ENCODE assay signal across 9 mouse cellular contexts in the genomic region with DNA sequence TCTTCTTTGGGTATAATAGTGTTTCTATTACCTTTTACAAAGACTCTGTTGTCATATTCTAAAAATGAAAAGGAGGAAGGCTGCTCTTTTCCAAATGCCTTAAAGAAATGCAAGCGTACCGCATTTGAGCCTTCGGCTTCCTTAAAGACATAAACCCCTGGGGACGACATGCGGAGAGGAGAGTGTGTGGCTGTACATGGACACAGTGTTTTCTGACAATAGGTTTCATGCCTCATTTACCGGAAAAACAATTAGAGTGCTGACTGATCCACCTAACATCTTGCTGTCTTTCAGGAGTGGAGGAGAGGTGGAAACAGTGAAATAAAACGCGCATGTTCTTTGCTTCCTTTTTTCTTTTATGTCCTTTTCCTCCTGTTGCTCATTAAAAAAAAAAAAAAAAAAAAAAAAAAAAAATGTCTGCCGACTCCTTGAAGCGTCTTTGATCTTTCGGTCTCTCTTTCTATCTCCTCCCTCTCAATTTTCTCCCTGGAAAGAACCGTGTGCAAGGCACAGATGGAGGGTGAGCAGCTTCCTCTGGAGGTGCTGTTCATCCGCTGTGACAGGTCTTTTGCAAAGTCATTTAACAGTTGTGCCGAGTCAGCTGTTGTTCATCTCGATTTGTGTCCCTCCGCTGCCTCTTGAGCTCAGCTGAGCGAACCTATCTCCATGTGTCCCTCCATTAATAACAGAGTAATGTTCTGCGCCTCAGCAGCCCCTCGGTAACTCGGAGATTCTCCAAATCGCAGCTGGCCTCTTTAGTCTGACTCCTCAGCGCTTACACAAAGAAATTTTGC.
A peak's percentile ranks its signal among the peaks of the same experiment; 100 is the strongest.
DNase-seq lines count a peak whose midpoint lies in the region; ATAC-seq and TF ChIP-seq lines count a peak whose summit lies in the region.
"Had no signal": no experiment of that assay in that cellular context is flagged by ENCODE, and none has a peak within 500 bp of the region (broad histone marks: within the 10 kb centered on the region; RNA-seq: fewer than 3 reads in every experiment).

No protein-coding gene starts in this region.

- in situ Hi-C loops in ES-E14 (cut with MboI; ENCODE audit: low sequenced_read_pairs in 2 of 2, unreplicated experiment in 2 of 2), result no loop called here

- no peak overlapping the region for H3K27ac ChIP-seq in ES-E14 (ENCODE audit: insufficient read depth, low read depth, low read length, poor library complexity, severe bottlenecking)
- H3K27ac ChIP-seq in hindbrain, embryonic 16.5 days (ENCODE audit: low read depth, low read length), result peak overlapping the region; percentile 39
- peak overlapping the region; percentile 49; the same call in 1 of the 2 replicates for H3K27ac ChIP-seq in midbrain, embryonic 14.5 days (replicated peaks; ENCODE audit: low read depth, low read length)

- intact Hi-C loops in heart, postnatal 10 days (cut with DNase I), result no loop called here

- TF ChIP-seq CTCF in lung, adult 2 months (IDR thresholded peaks at IDR 0.05; ENCODE audit: insufficient read depth, low read length), result no peak

- WGBS in hindbrain, embryonic 16.5 days, result 14% methylated on average over 22 of the region's 22 CpGs
- 30% methylated on average over 22 of the region's 22 CpGs for WGBS in midbrain, embryonic 14.5 days
- WGBS in lung, adult 2 months, result 70% methylated on average over 22 of the region's 22 CpGs

- DNase-seq in ES-E14 (ENCODE audit: low read depth, low spot score), result no peak
- DNase-seq in embryo, embryonic 9.5 days (ENCODE audit: extremely low spot score), result peak; percentile 21
- peak; percentile 76 for DNase-seq in midbrain, embryonic 14.5 days
- DNase-seq in adrenal gland, postnatal 10 days, result no peak
- no peak for DNase-seq in lung, postnatal 10 days
- no peak for DNase-seq in heart, postnatal 10 days
- DNase-seq in lung, adult 2 months, result no peak

- no peak overlapping the region for H3K4me3 ChIP-seq in ES-E14 (ENCODE audit: insufficient read depth in 1 of 2, low read depth in 1 of 2, low read length in 2 of 2, poor library complexity in 1 of 2, severe bottlenecking in 1 of 2)
- peak overlapping the region; percentile 37 for H3K4me3 ChIP-seq in hindbrain, embryonic 16.5 days (ENCODE audit: low read length)
- H3K4me3 ChIP-seq in midbrain, embryonic 14.5 days (replicated peaks; ENCODE audit: low read depth, low read length), result peak overlapping the region; percentile 20; the same call in 1 of the 2 replicates
- H3K4me3 ChIP-seq in lung, adult 2 months (replicated peaks; ENCODE audit: extremely low read depth, low read depth, low read length), result no peak overlapping the region
- H3K4me3 ChIP-seq: myocyte had no signal

- no peaks in the 10 kb centered on the region for H3K9me3 ChIP-seq in ES-E14 (ENCODE audit: control insufficient read depth, insufficient read depth, low read depth, low read length)
- no peaks in the 10 kb centered on the region for H3K9me3 ChIP-seq in hindbrain, embryonic 16.5 days (ENCODE audit: control insufficient read depth, low read length)
- no peaks in the 10 kb centered on the region for H3K9me3 ChIP-seq in midbrain, embryonic 14.5 days (ENCODE audit: control insufficient read depth, low read length)

- peak overlapping the region; percentile 70 for H3K4me2 ChIP-seq in hindbrain, embryonic 16.5 days (ENCODE audit: low read length)
- peak overlapping the region; percentile 44 for H3K4me2 ChIP-seq in midbrain, embryonic 14.5 days (ENCODE audit: low read length)

- no peak for TF ChIP-seq POLR2A in lung, adult 2 months (IDR thresholded peaks at IDR 0.05; ENCODE audit: borderline replicate concordance, extremely low read depth, low read depth, low read length)

- H3K27me3 ChIP-seq in hindbrain, embryonic 16.5 days (replicated peaks; ENCODE audit: control insufficient read depth, insufficient read depth, low read length), result no peaks in the 10 kb centered on the region; the same call in 1 of the 2 replicates
- H3K27me3 ChIP-seq in midbrain, embryonic 14.5 days (ENCODE audit: control insufficient read depth, insufficient read depth, low read length), result no peaks in the 10 kb centered on the region

- ATAC-seq in hindbrain, embryonic 16.5 days, result peak; percentile 86
- no peak; the same call in 1 of the 2 replicates for ATAC-seq in midbrain, embryonic 14.5 days (ENCODE audit: low FRiP score, low TSS enrichment)

- H3K36me3 ChIP-seq in ES-E14 (ENCODE audit: control insufficient read depth, insufficient read depth, low read length, poor library complexity, severe bottlenecking), result no peaks in the 10 kb centered on the region
- no peaks in the 10 kb centered on the region for H3K36me3 ChIP-seq in hindbrain, embryonic 16.5 days (ENCODE audit: control insufficient read depth, insufficient read depth, low read length)
- no peaks in the 10 kb centered on the region for H3K36me3 ChIP-seq in midbrain, embryonic 14.5 days (ENCODE audit: control insufficient read depth, insufficient read depth, low read length)

- no peaks in the 10 kb centered on the region for H3K4me1 ChIP-seq in ES-E14 (ENCODE audit: control insufficient read depth in 2 of 2, insufficient read depth in 2 of 2, low read length in 2 of 2, poor library complexity in 1 of 2)
- peaks cover 5% of the 10 kb centered on the region; the same call in 1 of the 2 replicates for H3K4me1 ChIP-seq in hindbrain, embryonic 16.5 days (ENCODE audit: control insufficient read depth, insufficient read depth, low read depth, low read length)
- no peaks in the 10 kb centered on the region for H3K4me1 ChIP-seq in midbrain, embryonic 14.5 days (ENCODE audit: control insufficient read depth, insufficient read depth, low read length)
- H3K4me1 ChIP-seq in lung, adult 2 months (ENCODE audit: control insufficient read depth, insufficient read depth, low read length), result no peaks in the 10 kb centered on the region

- no peak overlapping the region for H3K9ac ChIP-seq in ES-E14 (ENCODE audit: insufficient read depth, low read depth, low read length, poor library complexity, severe bottlenecking)
- peak overlapping the region; percentile 62 for H3K9ac ChIP-seq in hindbrain, embryonic 16.5 days (ENCODE audit: low read depth, low read length)
- no peak overlapping the region for H3K9ac ChIP-seq in midbrain, embryonic 14.5 days (replicated peaks; ENCODE audit: low read length)

TF ChIP-seq in ES-E14, 5 proteins besides CTCF, POLR2A, EP300 and RAD21:
- TF ChIP-seq ZC3H11A (IDR thresholded peaks at IDR 0.05; ENCODE audit: borderline replicate concordance, low read depth, low read length) (no peak), MAFK (IDR thresholded peaks at IDR 0.05; ENCODE audit: insufficient read depth, low read depth, low read length) (peak; percentile 42; the same call in 1 of the 2 replicates), ZNF384 (IDR thresholded peaks at IDR 0.05; ENCODE audit: low read depth, low read length) (no peak), HCFC1 (IDR thresholded peaks at IDR 0.05; ENCODE audit: borderline replicate concordance, insufficient read depth, low read length) (no peak), CHD2 (IDR thresholded peaks at IDR 0.05; ENCODE audit: low read depth, low read length) (no peak)

Comparison
In these comparisons a context has a peak if more than half of its experiments do, and no peak if none do; other contexts are left out.
1. DNase-seq: peak in embryo, embryonic 9.5 days (single experiment) and midbrain, embryonic 14.5 days (single experiment); none in ES-E14 (single experiment), adrenal gland, postnatal 10 days (single experiment), lung, postnatal 10 days (single experiment), heart, postnatal 10 days (0 of 2) and lung, adult 2 months (single experiment).
2. H3K4me3 ChIP-seq: peak in hindbrain, embryonic 16.5 days (single experiment) and midbrain, embryonic 14.5 days (single experiment); none in ES-E14 (0 of 2) and lung, adult 2 months (single experiment).